Mouse (Mus musculus): ENCODE data around the gene Fam166b.

GRCm38 (mm10) chr4:43396381-43396780 lies 32.6 kb downstream of the Fam166b start:
- TF ChIP-seq POLR2A (IDR thresholded peaks at IDR 0.05; ENCODE audit: control insufficient read depth, low read depth, low read length) (no peak), CTCF (IDR thresholded peaks at IDR 0.05; ENCODE audit: control insufficient read depth, insufficient read depth, insufficient replicate concordance, low read depth, low read length) (no peak)
